Mouse (Mus musculus): ENCODE results near the gene Gm20518.

DNA sequence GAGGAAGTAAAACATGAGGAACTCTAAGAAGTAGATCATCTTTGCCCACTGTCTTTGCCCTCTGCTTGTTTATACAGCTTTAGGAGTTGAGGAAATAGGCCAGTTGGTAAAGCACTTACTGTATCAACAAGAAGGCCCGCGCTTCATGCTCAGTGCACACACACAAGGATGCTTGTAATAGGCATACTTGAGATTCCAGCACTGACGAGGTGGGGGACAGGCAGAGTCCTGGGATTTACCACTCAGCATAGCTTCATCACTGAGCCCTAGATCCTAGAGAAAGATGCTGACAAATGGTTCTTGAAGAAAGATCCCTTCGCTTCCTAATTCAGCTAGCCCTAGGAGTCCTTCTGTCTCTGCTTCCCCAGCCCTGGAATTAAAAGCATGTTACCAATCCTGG, 78.3 kb downstream of the Gm20518 start:
- no peak for TF ChIP-seq CTCF (IDR thresholded peaks at IDR 0.05; ENCODE audit: borderline replicate concordance, extremely low read depth, insufficient read depth, insufficient read length)
- no peak for TF ChIP-seq POLR2A (IDR thresholded peaks at IDR 0.05; ENCODE audit: borderline replicate concordance, extremely low read depth, insufficient read depth, insufficient read length, poor library complexity, severe bottlenecking)
